Mouse (Mus musculus) CH12.LX (cell line): ENCODE data around the gene Agtrap.

Source experiments
- CTCF ChIP-seq, 2 experiments: IDR thresholded peaks in 1 of 2; conservative IDR thresholded peaks in 1 of 2; 2 replicates each; pipeline ENCODE4 v1.5.1; 2011 to 2012; ENCODE audit warnings: low read depth in 2 of 2, low read length in 2 of 2, improper control_type of control experiment in 1 of 2, inconsistent platforms in 1 of 2, mild to moderate bottlenecking in 1 of 2, moderate library complexity in 1 of 2
- MAFK ChIP-seq: IDR thresholded peaks from 2 replicates; pipeline ENCODE4 v1.6.1; 2011; ENCODE audit warnings: low read length, improper control_type of control experiment; ENCODE audit not compliant: insufficient replicate concordance
- POLR2A ChIP-seq: IDR thresholded peaks from 2 replicates; pipeline ENCODE4 v1.6.1; 2011; ENCODE audit warnings: low read depth, mild to moderate bottlenecking, improper control_type of control experiment, low read length
- POLR2AphosphoS2 ChIP-seq: IDR thresholded peaks from 2 replicates; pipeline ENCODE4 v1.6.1; 2011; ENCODE audit warnings: low read depth, low read length, improper control_type of control experiment
- RCOR1 ChIP-seq: conservative IDR thresholded peaks from 2 replicates; pipeline ENCODE4 v1.6.1; 2012; ENCODE audit warnings: low read depth, mild to moderate bottlenecking, inconsistent platforms, low read length, improper control_type of control experiment
- TBP ChIP-seq: conservative IDR thresholded peaks from 2 replicates; pipeline ENCODE4 v1.6.1; 2011; ENCODE audit warnings: low read depth, low read length, improper control_type of control experiment
- ZNF384 ChIP-seq: IDR thresholded peaks from 2 replicates; pipeline ENCODE4 v1.6.1; 2012; ENCODE audit warnings: low read depth, low read length, improper control_type of control experiment, inconsistent platforms

- TF ChIP-seq MAFK (no peak), ZNF384 (no peak), CTCF (conservative IDR thresholded peaks at IDR 0.05 in 1 of 2, IDR thresholded peaks at IDR 0.05 in 1 of 2; ENCODE audit: low read depth in 2 of 2, low read length in 2 of 2) (no peak), POLR2A (no peak), TBP (no peak), RCOR1 (no peak), POLR2AphosphoS2 (no peak)
Measured at GRCm38 (mm10) chr4:148080597-148080973, 7.2 kb downstream of the Agtrap start.
